Mouse (Mus musculus): Measurements from ENCODE around the gene Syde2. TPM values are rescaled to one million over a fixed set of nuclear protein-coding genes. Genes with fewer than 3 reads are reported as not detected.
A peak's percentile ranks its signal among the peaks of the same experiment; 100 is the strongest.

Syde2 gene
- total RNA-seq (2021), result 1 to 10 TPM; 4.4 to 5.3 TPM

DNA sequence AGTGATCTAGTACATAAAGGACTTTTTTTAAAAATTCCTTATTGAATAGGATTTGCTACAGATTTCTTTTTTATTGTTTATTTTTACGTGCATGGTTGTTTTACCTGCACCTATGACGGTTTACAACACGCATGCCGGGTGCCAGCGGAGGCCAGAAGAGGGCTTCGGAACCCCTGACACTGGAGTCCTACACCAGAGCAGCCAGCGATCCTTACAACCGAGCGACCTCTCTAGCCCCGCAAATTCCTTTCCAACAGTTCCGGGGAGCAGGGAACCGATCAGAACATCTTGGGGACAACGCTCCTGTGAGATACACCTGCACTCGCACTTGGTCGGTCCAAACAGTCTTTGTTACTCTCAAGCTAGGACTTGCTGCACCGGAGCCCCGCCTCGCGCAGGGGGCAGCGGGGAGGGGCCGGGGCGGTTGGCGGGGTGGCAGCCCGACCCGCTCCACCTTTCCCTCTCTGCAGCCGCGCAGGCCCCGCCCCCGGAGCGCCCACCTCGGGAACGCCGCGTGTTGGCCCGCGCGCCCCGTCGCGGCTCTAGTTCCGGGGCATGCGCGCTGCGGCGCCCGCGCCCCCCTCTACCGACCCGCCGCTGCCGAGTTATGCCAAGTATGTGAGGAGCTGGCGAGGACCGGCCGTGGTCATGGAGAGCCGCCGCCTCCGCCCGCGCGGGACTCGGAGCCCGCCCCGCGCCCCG lies at the start of gene Syde2:
TSS of gene Syde2 (plus strand) at position 603 of the 702 bp plus-strand sequence.
- DNase-seq, result peak; percentile 66
- intact Hi-C loops (cut with DNase I), result no loop called here

DNA sequence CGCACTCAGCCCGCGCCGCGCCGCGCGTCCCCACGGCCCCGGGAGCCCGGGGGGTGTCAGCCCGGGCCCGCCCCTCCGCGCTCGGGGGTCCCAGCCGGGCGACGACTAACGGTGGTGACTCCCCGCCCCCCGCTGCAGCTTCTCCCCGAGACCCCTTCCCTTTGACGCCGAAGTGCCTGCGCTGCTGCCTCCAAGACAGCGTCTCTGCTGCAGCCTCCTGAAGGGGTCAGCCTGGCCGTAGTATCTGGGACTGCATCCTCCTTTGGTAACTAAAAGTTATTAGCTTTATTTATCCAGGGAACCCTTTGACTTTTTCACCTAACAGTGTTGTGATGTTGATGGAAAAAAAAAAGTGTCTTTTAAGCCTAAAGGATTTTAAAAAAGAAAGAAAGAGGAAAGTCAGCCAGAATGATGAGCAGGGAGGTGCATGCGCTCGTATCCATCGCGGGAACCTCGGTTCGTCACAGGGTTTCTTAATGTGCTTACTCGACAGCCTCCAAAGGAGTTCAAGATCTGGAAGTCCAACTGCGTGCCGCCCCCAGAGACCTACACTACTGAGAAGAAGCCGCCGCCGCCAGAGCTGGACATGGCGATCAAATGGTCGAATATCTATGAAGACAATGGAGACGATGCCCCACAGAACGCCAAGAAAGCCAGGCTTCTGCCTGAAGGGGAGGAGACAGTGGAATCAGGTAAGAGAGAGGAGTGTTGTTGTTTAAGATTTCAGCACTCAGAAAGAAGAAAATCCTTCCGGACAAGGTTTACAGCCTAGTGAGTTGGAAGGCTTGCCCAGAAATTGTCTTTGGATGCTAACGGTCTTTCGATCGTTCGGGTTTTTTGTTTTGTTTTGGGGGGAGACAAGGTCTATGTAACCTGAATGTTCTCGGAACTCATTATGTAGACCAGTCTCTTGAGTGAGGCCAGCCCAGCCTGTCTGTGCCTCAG lies 49.0 kb upstream of the Syde2 start:
- intact Hi-C loops (cut with DNase I), result no loop called here
- DNase-seq, result peak; percentile 18

DNA sequence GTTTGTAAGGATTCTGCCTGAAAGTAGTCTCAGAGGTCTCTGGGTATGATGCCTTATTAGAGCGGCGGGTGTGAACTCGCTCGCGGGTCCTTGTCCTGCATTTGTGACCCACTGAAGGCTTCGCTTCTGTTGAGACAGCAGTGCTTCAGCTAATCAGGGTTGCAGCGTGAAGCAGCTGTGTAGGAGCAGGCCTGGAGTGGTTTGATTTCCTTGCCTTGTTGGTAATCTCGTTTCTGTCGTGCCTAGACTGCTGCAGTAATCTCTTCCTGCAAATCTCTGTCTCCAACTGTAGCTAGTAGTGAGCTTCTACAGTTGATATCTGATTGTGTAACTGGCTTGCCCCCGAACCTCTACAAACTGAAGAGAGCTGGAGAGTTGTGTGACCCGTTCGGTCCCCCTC lies 48.3 kb upstream of the Syde2 start:
- DNase-seq, result no peak
- intact Hi-C loops (cut with DNase I), result no loop called here

DNA sequence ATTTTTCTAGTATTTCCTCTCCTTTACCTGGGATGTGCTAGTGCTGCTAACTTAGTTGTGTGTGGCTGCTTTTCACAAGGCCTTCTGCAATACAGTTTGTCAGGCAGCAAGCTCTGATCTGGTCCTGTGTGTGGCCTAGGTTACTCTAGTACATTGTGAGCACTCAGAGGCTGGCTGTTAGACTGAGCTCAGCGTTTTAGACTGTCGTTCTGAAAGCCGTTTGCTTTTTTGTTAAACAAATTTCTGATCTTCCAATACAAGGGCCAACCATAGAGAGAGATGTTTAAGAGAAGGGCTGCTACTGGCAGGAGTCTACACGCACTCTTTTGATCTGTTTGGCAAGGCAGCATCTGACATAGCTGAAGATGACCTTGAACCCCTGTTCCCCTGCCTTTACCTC lies 47.7 kb upstream of the Syde2 start:
- intact Hi-C loops (cut with DNase I), result no loop called here
- no peak for DNase-seq

DNA sequence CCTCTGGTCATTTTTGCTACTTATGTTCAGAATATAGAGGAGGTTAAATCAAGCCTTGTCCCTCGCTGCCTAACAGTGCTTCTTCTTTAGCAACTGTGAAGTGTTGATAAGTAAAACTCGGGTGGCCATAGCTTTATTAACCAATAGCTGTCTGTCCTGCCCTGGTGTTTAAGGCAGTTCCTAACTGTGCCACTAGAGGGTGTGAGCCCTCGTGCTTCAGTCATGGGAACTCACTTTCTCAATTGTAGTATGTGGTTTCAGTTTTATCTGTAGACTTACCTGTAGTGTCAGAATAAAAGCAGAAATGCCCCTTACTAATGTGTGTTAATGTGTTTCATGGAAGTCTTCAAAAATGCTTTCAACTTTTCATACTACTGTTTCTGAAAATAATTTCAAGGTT lies 45.7 kb upstream of the Syde2 start:
- intact Hi-C loops (cut with DNase I), result no loop called here
- peak; percentile 60 for DNase-seq

DNA sequence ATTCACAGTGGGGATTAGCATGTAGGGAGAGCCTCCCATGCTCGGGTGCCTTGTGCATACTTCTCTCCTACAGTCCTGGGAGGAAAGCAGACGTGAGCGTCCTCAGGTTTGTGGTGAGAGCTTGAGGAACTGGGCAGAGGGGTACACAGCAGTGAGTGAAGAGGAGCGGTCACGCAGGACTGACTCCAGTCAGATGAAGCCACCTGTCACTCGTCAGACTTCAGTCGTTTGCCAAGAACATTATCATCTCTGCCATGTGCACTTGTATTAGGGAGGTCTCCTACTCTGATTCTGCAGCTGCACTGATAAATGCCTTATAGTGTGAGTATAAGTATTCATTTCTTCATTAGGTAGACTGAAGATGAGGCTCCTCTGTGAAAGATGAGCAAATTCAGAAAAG lies 43.3 kb upstream of the Syde2 start:
- intact Hi-C loops (cut with DNase I), result no loop called here
- DNase-seq, result no peak

DNA sequence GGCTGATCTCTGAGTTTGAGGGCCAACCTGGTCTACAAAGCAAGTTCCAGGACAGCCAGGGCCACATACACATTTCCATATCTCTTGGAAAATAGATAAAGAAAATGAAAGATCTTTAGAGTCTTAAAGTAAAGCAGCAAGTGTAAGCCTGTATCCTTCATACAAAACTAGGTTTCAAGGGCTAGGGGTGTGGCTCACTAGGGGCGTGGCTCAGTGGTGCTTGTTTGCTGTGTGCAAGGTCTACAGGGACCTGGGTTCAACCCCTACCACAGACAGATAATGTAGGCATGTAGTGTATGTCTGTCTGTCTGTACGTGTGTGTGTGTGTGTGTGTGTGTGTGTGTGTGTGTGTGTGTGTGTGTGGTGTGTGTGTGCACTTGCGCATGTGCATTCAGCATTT lies 41.8 kb upstream of the Syde2 start:
- DNase-seq, result no peak
- intact Hi-C loops (cut with DNase I), result no loop called here

DNA sequence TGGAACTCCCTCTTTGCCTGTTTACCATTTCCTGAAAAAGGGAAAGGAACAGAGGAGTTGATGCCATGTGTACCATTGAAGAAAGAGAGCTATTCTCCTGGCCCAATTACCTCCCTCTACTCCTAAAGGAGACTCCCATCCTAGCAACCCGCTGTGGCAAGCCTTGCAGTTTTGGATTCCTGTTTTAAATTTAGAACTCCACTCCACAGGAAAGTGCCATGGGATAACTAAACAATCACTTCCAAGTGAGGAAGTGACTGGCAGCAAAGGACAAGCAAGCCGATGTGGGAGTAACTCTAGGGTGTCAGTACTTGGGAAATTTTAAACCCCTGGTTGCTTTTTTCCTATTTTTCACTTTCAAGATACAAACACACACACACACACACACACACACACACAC lies 41.0 kb upstream of the Syde2 start:
- DNase-seq, result no peak
- intact Hi-C loops (cut with DNase I), result no loop called here

DNA sequence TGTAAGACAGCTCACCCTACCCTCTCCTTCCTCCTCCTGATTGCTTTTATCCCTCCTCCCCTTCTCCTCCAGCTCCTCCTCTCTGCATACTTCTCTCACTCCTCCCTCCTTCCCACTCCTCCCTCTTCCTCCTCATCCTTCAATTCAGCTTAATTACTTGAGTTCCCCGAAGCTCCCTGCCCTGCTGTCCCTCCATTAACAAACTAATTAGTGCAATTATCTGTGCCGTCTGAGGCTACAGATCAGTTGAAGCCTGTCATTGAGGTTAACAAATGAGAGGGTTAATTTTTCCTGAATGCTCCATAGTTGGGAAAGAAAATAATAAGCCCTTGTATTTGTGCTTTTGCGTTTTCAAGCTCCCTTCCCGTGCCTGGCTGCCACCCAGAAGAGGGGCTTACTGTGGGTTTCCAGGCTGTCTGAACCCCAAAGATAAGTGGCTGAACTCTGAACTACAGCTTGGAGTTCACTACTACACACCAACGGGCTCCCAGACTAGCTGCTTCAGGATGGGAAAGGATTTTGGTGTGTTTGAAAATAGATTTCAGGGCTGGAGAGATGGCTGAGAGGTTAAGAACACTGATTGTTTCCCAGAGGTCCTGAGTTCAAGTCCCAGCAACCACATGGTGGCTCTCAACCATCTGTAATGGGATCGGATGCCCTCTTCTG lies 40.0 kb upstream of the Syde2 start:
- intact Hi-C loops (cut with DNase I), result no loop called here

DNA sequence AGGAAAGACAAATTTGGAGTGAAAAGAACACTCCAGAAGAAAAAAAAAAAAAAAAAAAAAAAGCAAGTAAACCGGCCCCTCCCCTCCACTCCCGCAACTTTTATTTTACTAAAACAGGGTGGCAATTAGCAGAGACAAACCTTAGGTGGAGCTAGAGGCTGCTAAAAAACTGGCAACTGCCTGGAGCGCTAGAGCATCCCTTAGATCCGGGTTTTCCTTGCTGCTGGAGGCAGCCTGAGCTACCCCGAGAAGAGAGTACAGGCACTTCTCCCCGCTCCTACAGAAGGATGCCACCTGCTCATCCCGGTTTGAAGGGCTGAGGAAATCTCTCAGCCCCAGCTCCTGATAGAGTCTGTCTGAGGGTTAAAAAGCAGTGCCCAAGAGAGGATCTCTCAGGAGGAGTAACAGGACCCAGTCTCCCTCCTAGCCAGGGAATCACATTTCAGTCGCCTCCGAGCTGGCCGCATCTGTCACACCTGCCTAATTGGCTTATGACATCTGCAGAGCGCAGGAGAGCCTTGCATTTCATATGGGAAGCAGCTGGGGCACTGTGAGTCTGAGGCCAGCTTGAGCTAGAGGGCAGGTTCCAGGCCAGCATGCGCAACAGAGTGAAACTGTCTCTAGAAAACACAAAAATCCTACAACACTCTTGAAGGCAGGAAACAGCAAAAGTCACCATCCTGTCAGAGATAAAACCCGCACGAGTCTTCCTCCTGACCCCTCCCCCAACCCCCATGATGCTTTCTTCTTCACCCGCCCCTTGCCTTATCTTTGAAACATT lies 37.4 kb upstream of the Syde2 start:
- DNase-seq, result peak; percentile 37
- intact Hi-C loops (cut with DNase I), result loop anchor here (5.0 to 10.0 kb wide), 2 partner anchors 155 to 227 kb away; partner anchors contain the start of gene Wdr63

More for the DNA sequence above, 40.0 kb upstream of the Syde2 start:
- no peak for DNase-seq

DNA sequence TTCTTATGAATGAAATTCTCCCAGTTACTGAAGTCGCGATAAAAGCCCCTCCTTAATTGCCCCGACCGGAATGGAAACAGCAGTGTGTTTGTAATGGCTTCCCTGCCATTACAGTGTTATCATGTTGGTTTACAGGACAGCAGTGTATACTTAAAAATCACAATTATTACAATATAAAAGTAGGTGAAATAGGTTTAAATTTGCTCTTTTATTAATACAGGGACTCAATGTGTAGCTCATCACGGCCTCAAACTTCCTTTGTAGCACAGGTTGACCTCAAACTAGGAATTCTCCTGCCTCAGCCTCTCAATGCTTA lies 36.9 kb upstream of the Syde2 start:
- DNase-seq, result no peak
- intact Hi-C loops (cut with DNase I), result loop anchor here (5.0 to 10.0 kb wide), 2 partner anchors 154 to 227 kb away; partner anchors contain the start of gene Wdr63

DNA sequence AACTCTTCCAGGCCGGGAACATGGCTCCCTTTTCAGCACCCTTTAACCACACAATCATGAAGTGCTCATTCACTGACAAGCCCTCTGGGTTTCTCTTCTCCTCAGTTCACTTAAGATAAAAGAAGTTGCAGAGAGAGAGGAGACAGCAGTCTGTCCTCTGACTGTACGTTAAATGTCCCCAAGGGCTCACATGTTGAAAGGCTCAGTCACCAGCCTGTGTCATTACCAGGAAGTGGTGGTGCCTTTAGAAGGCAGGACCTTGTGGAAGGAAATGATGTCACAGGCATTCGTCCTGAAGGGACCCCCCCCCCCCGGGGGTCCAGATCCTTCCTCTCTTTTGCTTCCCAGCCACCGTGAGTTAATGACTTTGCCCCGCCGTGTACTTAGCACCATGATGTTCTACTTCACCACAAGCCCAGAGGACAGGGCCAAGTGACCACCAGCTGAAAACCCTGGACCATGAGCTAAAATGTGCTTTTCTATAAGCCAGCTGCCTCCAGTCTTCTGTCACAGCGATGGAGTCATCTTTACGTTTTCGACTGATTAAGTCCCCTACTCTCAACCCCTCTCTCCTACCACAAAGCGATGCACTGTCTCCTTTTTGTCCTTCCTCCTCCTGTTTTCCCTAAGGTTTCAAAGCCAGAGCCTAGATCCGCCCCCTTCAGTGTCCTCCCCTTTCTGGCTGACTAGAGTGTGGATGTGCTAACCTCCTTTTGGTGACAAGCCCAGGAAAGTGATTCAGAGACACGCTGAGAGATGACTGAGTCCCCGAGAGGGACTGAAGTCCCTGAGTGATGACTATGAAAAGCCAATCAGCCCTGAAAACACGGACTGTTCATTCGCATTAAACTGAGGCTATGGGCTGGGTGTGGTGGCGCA lies 36.1 kb upstream of the Syde2 start:
- DNase-seq, result no peak
- intact Hi-C loops (cut with DNase I), result loop anchor here (5.0 to 10.0 kb wide), 2 partner anchors 153 to 226 kb away; partner anchors contain the start of gene Wdr63

DNA sequence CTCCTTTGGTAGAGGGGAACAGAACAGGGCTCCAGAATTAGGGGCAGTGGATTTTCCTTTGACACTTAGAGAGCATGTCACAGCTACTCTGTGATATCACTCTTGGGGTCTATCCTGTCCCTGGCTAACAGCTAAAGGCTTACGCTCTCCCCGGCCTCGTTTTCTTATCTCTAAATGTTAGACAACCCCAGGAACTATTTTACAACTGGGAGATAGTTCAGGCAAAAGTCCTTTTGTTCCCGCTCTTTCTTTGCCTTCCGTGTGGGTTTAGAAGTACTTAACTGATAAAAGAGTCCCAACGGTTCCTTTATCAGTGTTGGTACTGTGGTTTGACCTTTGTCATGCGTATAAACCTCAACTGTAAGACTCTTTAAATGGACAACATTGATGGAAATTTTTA lies 34.7 kb upstream of the Syde2 start:
- DNase-seq, result no peak
- intact Hi-C loops (cut with DNase I), result loop anchor here (5.0 to 10.0 kb wide), 2 partner anchors 152 to 224 kb away; partner anchors contain the start of gene Wdr63

DNA sequence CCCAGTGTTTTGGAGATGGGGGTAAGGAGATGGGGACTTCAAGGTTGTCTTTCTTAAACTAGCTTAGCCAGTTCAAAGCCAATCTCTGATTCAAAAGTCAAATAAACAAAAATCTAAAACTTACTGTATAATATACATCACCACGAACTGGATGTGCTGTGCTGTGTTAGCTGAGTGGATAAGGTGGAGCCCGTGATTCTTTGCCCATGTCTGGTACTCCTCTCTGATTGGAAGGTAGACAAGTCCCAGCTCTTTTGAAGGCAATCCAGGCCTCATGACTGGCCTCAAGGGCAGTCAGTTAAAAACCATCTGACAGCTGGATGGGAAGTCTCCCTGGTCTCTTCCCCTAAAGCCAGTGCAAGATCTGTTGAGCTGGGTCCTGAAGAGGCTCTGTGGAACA lies 34.3 kb upstream of the Syde2 start:
- intact Hi-C loops (cut with DNase I), result loop anchor here (5.0 to 10.0 kb wide), 2 partner anchors 151 to 224 kb away; partner anchors contain the start of gene Wdr63
- DNase-seq, result no peak

DNA sequence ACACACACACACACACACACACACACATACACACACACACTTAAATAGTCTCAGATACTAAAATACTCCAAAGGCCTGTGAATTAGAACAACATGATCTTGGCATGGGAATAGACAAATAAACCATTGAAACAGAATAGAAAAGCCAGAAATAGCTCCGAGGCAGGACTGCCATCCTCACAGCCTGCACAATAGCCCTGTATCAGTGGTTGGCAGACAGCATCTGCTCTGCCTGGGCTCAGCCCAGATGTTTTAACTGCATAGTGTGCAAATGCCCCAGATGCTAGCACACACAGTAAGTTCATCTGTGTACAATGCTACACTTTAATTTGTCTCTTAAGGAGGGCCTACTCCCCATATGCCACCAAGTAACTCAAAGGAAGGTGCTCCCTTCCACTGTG lies 27.8 kb upstream of the Syde2 start:
- intact Hi-C loops (cut with DNase I), result loop anchor here (10.0 kb wide), 1 partner anchor 145 kb away; the partner anchor contains the start of gene Wdr63
- no peak for DNase-seq

DNA sequence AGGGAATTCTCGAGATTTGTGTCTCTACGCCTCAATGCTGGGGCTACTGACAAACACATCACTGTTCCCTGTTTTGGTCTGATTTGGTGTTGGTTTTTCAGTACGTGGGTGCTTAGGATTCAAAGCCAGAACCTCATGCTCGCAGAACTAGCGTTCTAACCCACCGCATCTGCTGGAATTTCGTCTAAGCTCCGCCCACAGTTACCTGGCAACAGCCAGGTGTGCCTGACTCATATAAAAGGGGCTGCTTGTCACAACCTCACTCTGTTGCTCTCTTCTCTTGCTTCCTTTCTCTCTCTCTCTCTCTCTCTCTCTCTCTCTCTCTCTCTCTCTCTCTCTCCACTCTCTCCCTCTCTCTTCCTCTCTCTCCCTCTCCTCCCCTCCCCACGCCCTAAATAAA lies 25.3 kb upstream of the Syde2 start:
- DNase-seq, result no peak
- intact Hi-C loops (cut with DNase I), result no loop called here

DNA sequence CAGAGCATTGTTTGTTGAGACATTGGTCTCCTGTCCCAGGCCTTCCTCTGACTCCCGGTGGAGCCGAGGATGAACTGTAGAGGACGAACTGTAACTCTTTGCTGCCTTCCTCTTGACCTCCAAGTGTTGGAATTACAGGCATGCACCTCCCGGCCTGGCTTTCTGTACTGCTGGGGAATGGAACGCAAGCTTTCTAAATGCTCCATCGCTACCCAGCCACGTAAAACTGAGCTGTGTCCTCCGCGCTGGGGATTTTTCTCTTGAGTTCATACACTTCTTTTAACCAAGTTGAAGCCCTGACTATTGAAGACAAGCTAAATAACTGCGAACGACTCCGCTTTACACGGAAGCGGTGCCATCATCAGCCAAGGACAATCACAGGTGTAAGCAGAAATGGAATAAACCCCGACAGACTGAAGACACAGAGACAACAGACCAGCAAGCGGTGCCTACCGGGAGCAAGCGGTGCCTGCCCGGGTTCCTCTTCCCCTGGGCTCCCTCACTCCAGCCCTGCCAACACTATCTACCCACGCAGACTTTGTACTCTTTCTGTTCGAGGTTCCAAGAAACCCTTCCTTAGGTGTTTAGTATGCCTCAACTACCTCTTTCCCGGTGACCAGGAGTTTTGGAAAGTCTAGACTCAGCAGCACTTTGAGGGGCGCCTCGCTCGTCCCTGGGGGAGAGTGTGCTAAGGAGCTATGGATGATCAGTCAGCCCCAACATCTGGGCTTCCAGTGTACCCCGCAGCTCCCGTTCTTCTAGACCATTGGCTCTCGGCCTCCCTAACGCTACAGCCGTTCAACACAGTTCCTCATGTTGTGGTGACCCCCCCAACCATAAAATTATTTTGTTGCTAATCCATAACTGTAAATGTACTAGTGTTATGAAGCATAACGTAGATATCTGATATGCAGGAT lies 24.3 kb upstream of the Syde2 start:
- no peak for DNase-seq
- intact Hi-C loops (cut with DNase I), result no loop called here

DNA sequence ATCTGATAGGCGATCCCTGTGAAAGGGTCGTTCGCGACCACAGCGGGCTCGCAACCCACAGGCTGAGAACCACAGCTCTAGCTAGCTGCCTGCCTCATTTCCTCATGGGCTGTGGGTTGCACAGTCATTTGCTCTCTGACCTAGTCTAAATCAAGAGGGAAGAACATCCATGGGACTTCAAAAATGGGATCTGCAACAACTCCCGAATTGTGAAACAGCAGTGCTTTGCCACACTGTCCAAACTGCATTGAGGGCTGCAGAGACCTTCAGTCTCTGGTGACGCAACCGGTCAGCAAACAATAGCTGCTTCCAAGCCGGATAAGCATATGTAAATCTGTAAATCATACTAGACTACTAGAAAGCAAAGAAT lies 23.7 kb upstream of the Syde2 start:
- intact Hi-C loops (cut with DNase I), result no loop called here
- no peak for DNase-seq

All from left cerebral cortex, postnatal 4 days (tissue).